Mouse (Mus musculus): ENCODE measurements at regions not wholly inside any gene's neighbourhood (a gene's known extent, or its start where the extent isn't known, plus 50 kb on each side); places are given as distances from the start of the nearest gene placed in this dataset.

DNA sequence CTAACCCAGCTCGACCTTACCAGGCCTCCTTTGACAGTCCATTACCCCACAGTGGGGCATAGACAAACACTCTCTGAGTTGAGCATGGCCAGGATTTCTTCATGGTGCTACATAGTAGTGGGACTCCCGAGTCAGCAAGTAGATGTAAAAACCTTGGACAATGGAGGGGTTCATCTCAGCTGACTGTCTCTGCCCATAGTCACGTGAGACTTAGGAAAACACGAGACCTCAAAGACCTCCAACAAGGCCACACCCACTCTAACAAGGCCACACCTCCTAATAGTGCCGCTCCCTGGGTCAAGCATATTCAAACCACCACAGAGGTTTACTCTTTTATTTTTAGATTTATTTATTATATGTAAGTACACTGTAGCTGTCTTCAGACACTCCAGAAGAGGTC lies 52.5 kb upstream of the Cldn24 start:
- TF ChIP-seq MYOG (IDR thresholded peaks at IDR 0.05; ENCODE audit: control insufficient read depth in 1 of 3, insufficient read depth in 1 of 3, insufficient read length in 2 of 3, low read depth in 2 of 3) (no peak), POLR2A (IDR thresholded peaks at IDR 0.05; ENCODE audit: insufficient read length, low read depth) (no peak), E2F4 (IDR thresholded peaks at IDR 0.05; ENCODE audit: insufficient read depth) (no peak), TCF12 (IDR thresholded peaks at IDR 0.05; ENCODE audit: insufficient read depth, poor library complexity, severe bottlenecking) (no peak), USF1 (IDR thresholded peaks at IDR 0.05; ENCODE audit: low read depth) (no peak), MYOD1 (IDR thresholded peaks at IDR 0.05; ENCODE audit: control insufficient read depth in 1 of 3, insufficient read length in 2 of 3, low read depth in 2 of 3) (no peak), POLR2AphosphoS2 (IDR thresholded peaks at IDR 0.05; ENCODE audit: insufficient read length, low read depth) (no peak), MAX (IDR thresholded peaks at IDR 0.05; ENCODE audit: low read depth) (no peak), TCF3 (IDR thresholded peaks at IDR 0.05; ENCODE audit: insufficient read length, low read depth) (no peak), CEBPB (IDR thresholded peaks at IDR 0.05; ENCODE audit: insufficient read depth, poor library complexity, severe bottlenecking) (no peak), SRF (IDR thresholded peaks at IDR 0.05; ENCODE audit: control insufficient read depth, insufficient read length, low read depth) (no peak), REST (IDR thresholded peaks at IDR 0.05; ENCODE audit: insufficient read depth, insufficient read length) (no peak)

All from myocyte (in vitro differentiated cells).